Mouse (Mus musculus) embryonic facial prominence, embryonic 14.5 days (tissue): Measurements from ENCODE around the gene Capza2. TPM values are rescaled to one million over a fixed set of nuclear protein-coding genes. Genes with fewer than 3 reads are reported as not detected.

Experiments
- ATAC-seq: fragments of 200-750 bp; cut with Nextera tagmentation; 2 replicates; pipeline ENCODE4 v1.8.0; 2017; ENCODE audit warnings: low read depth, moderate number of reproducible peaks, moderate TSS enrichment
- DNase-seq: peaks from one replicate; pipeline ENCODE4 v3.0.0-alpha.2; 2015; ENCODE audit warnings: low spot score
- H3K27ac ChIP-seq: fragments of 300-500 bp; sonication (generic); replicated peaks from 2 replicates; pipeline ENCODE4 v1.5.1; 2014; ENCODE audit warnings: low read depth, mild to moderate bottlenecking, low read length, moderate library complexity
- H3K27me3 ChIP-seq: fragments of 300-500 bp; sonication (generic); replicated peaks from 2 replicates; pipeline ENCODE4 v1.6.1; 2014; ENCODE audit warnings: low read length; ENCODE audit not compliant: control insufficient read depth, insufficient read depth
- H3K36me3 ChIP-seq: fragments of 300-500 bp; sonication (generic); 2 replicates; pipeline ENCODE4 v1.6.1; 2014; ENCODE audit warnings: low read length, mixed read lengths; ENCODE audit not compliant: control insufficient read depth, insufficient read depth
- H3K4me1 ChIP-seq: fragments of 300-500 bp; sonication (generic); 2 replicates; pipeline ENCODE4 v1.6.1; 2014; ENCODE audit warnings: antibody characterized with exemption, low read length; ENCODE audit not compliant: control insufficient read depth, insufficient read depth
- H3K4me2 ChIP-seq: fragments of 300-500 bp; sonication (generic); 2 replicates; pipeline ENCODE4 v1.6.1; 2014; ENCODE audit warnings: low read depth, mild to moderate bottlenecking, low read length, moderate library complexity, mixed read lengths
- H3K4me3 ChIP-seq: fragments of 300-500 bp; sonication (generic); 2 replicates; pipeline ENCODE4 v1.5.1; 2014; ENCODE audit warnings: low read depth, mild to moderate bottlenecking, low read length
- H3K9ac ChIP-seq: fragments of 300-500 bp; sonication (generic); 2 replicates; pipeline ENCODE4 v1.6.1; 2014; ENCODE audit warnings: low read depth, mild to moderate bottlenecking, low read length, moderate library complexity, mixed read lengths
- H3K9me3 ChIP-seq: fragments of 300-500 bp; sonication (generic); 2 replicates; pipeline ENCODE4 v1.6.1; 2016; ENCODE audit warnings: low read length; ENCODE audit not compliant: control insufficient read depth
- WGBS: fragments of 180-500 bp; shearing (Covaris S2); extraction: QIAGEN DNeasy Blood & Tissue Kit; methylation state at CpG from one replicate; pipeline ENCODE4 v1.1.7; 2014; 5-methylcytosine and 5-hydroxymethylcytosine counted together
- polyA plus RNA-seq: library from polyadenylated mRNA; unstranded; fragments of >200 nt; fragmentation: Nextera tagmentation; extraction: Ambion mirVana; gene quantifications from 2 replicates; pipeline ENCODE4 v1.2.1, GENCODE M21; 2014

Gene Capza2
- polyA plus RNA-seq, 1 experiment from 2014 or later, result 234 TPM

- no peak overlapping the region for H3K4me3 ChIP-seq
Measured at GRCm38 (mm10) chr6:17611352-17612010, 24.6 kb upstream of the Capza2 start.

GRCm38 (mm10) chr6:17612652-17613051 lies 23.4 kb upstream of the Capza2 start:
- WGBS, result 83% methylated on average over 4 of the region's 4 CpGs
- ATAC-seq, result no peak

More at GRCm38 (mm10) chr6:17611352-17612010, 24.6 kb upstream of the Capza2 start:
- ATAC-seq (no peak), DNase-seq (no peak)
- Histone ChIP-seq H3K36me3 (no peaks in the 10 kb centered on the region), H3K9ac (no peak overlapping the region), H3K4me1 (no peaks in the 10 kb centered on the region), H3K9me3 (no peaks in the 10 kb centered on the region), H3K27ac (no peak overlapping the region), H3K4me2 (no peak overlapping the region), H3K27me3 (no peaks in the 10 kb centered on the region)
- WGBS, result 77% methylated on average over 11 of the region's 11 CpGs

GRCm38 (mm10) chr6:17620823-17621222 lies 15.2 kb upstream of the Capza2 start:
- 81% methylated on average over 4 of the region's 4 CpGs for WGBS
- Histone ChIP-seq H3K4me3 (no peak overlapping the region), H3K9me3 (no peaks in the 10 kb centered on the region), H3K36me3 (no peaks in the 10 kb centered on the region), H3K9ac (no peak overlapping the region), H3K4me1 (no peaks in the 10 kb centered on the region), H3K27ac (no peak overlapping the region), H3K4me2 (no peak overlapping the region), H3K27me3 (no peaks in the 10 kb centered on the region)
- DNase-seq (no peak), ATAC-seq (no peak)

More at GRCm38 (mm10) chr6:17612652-17613051, 23.4 kb upstream of the Capza2 start:
- Histone ChIP-seq H3K27me3 (no peaks in the 10 kb centered on the region), H3K4me1 (no peaks in the 10 kb centered on the region), H3K4me2 (no peak overlapping the region), H3K9me3 (no peaks in the 10 kb centered on the region), H3K4me3 (no peak overlapping the region), H3K36me3 (no peaks in the 10 kb centered on the region), H3K9ac (no peak overlapping the region), H3K27ac (no peak overlapping the region)
- no peak for DNase-seq

GRCm38 (mm10) chr6:17621436-17621835 lies 14.6 kb upstream of the Capza2 start:
- Histone ChIP-seq H3K4me1 (no peaks in the 10 kb centered on the region), H3K9me3 (no peaks in the 10 kb centered on the region), H3K4me3 (no peak overlapping the region), H3K27me3 (no peaks in the 10 kb centered on the region), H3K27ac (no peak overlapping the region), H3K36me3 (no peaks in the 10 kb centered on the region), H3K4me2 (no peak overlapping the region), H3K9ac (no peak overlapping the region)
- no peak for ATAC-seq
- 53% methylated on average over 3 of the region's 3 CpGs for WGBS
- no peak for DNase-seq

GRCm38 (mm10) chr6:17628701-17629455 lies 7.2 kb upstream of the Capza2 start:
- no peaks in the 10 kb centered on the region for H3K36me3 ChIP-seq
- WGBS, result 49% methylated on average over 6 of the region's 6 CpGs
- peaks cover 4% of the 10 kb centered on the region for H3K4me1 ChIP-seq
- H3K4me2 ChIP-seq, result no peak overlapping the region
- peak overlapping the region; percentile 46; the same call in 1 of the 2 replicates for H3K27ac ChIP-seq
- DNase-seq (peak; percentile 42), ATAC-seq (no peak)
- no peaks in the 10 kb centered on the region for H3K9me3 ChIP-seq
- no peak overlapping the region for H3K4me3 ChIP-seq
- H3K27me3 ChIP-seq, result no peaks in the 10 kb centered on the region
- no peak overlapping the region for H3K9ac ChIP-seq

GRCm38 (mm10) chr6:17629756-17630155 lies 6.3 kb upstream of the Capza2 start:
- WGBS, result 64% methylated on average over 5 of the region's 5 CpGs
- DNase-seq (no peak), ATAC-seq (no peak)
- Histone ChIP-seq H3K36me3 (no peaks in the 10 kb centered on the region), H3K9ac (no peak overlapping the region), H3K4me3 (no peak overlapping the region), H3K4me1 (peaks cover 4% of the 10 kb centered on the region), H3K9me3 (no peaks in the 10 kb centered on the region), H3K27me3 (no peaks in the 10 kb centered on the region), H3K27ac (0 out of 2 replicates have a peak overlapping the region, but pooled peaks have one; percentile 46), H3K4me2 (no peak overlapping the region)

- H3K27ac ChIP-seq, result no peak overlapping the region
- H3K4me1 ChIP-seq, result peaks cover 4% of the 10 kb centered on the region
- no peaks in the 10 kb centered on the region for H3K36me3 ChIP-seq
- no peak overlapping the region for H3K9ac ChIP-seq
- no peak overlapping the region for H3K4me2 ChIP-seq
- DNase-seq, result peak; percentile 68
- no peak overlapping the region for H3K4me3 ChIP-seq
- 71% methylated on average over 5 of the region's 5 CpGs for WGBS
- no peaks in the 10 kb centered on the region for H3K27me3 ChIP-seq
- ATAC-seq, result no peak
- no peaks in the 10 kb centered on the region for H3K9me3 ChIP-seq
Measured at GRCm38 (mm10) chr6:17631611-17632010, 4.4 kb upstream of the Capza2 start.

GRCm38 (mm10) chr6:17633819-17634218 lies 2.2 kb upstream of the Capza2 start:
- Histone ChIP-seq H3K9me3 (no peaks in the 10 kb centered on the region), H3K9ac (no peak overlapping the region), H3K36me3 (no peaks in the 10 kb centered on the region), H3K4me2 (no peak overlapping the region), H3K4me1 (peaks cover 10% of the 10 kb centered on the region), H3K4me3 (no peak overlapping the region), H3K27ac (no peak overlapping the region), H3K27me3 (no peaks in the 10 kb centered on the region)
- DNase-seq, result no peak
- WGBS, result 56% methylated on average over 3 of the region's 3 CpGs
- no peak for ATAC-seq
